Mouse (Mus musculus): Measurements from ENCODE around the gene Dnajc22.

The Dnajc22 gene

DNA sequence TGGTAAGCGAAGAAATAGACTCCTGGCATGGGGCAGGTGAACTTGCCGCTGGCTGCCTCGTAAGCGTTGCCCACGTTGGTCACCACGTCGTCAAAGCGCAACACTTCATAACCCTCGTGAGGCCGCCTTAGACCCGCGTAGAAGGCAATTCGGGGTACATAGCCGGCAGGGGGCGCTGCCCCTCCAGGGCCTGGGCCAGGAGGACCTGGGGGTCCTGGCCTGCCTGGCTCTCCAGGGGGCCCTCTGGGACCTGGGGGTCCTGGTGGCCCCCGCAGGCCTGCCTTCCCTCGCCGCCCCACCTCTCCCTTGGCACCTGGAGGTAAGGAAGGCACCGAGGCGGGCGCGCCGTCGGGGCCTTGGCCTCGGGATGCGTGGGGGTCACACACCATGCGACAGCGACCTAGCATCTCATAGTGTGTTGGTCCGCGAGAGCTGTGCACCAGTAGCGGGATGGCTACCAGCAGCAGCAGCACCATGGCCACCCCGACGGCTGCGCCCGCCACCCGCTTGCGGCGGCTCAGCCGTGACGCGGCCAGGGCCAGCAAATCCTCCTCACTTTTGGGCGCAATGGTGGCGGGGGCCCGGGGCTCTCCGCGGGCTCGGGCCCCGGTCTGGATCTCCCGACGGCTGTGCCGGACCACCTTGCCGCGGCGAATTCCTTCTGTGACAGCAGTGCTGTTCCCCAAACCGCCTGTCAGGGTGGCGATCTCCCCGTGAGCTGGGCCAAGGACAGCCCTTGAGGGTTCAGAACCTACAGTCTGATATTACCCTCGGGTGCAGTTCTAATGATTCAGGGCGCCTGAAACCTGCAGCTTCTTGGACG is 5.5 kb upstream of the Dnajc22 start, which contains the start of gene C1ql4:
TSS of gene C1ql4 (minus strand) at position 565 of the 823 bp plus-strand sequence.
- no peak for DNase-seq (ENCODE audit: low spot score)

DNA sequence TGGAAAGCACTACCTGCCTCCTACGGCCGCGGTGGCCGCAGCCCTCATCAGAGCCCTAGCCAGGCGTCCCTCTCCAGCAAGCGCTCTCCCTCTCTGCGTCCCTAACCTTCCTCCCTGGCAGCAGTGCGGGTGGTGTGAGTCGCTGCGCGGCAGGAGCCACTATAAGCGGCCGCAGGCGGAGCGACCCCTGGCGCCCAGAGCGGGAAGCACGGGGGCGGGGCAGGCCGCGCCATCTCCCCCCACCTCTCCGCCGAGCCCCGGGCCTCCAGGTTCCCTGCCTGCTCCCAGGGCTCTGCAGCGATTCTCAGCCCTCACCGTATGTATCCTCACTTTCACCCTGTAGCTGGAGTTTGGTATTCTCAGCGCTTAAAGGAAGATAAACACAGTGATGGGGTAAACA is 4.7 kb upstream of the Dnajc22 start:
- DNase-seq (ENCODE audit: low spot score), result peak; percentile 81

DNA sequence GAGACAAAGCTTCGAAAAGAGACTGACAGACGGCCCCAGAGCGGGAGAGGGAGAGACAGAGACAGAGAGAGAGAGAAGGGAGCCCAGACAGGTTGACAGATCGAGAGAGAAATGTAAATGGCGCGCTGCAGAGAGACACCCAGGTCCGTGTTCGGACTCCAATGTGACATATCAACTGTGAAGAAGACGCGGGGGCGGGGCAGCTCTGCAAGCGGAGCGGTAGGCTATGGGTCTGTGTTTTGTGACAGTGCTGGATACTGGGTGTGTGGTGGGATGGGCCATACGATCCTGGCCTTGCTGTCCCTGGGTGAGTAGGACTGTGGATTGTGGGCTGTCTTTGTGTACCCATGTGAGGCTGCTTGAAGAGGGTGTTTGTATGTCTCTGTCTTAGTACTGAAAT is 3.9 kb upstream of the Dnajc22 start:
- no peak for DNase-seq (ENCODE audit: low spot score)

DNA sequence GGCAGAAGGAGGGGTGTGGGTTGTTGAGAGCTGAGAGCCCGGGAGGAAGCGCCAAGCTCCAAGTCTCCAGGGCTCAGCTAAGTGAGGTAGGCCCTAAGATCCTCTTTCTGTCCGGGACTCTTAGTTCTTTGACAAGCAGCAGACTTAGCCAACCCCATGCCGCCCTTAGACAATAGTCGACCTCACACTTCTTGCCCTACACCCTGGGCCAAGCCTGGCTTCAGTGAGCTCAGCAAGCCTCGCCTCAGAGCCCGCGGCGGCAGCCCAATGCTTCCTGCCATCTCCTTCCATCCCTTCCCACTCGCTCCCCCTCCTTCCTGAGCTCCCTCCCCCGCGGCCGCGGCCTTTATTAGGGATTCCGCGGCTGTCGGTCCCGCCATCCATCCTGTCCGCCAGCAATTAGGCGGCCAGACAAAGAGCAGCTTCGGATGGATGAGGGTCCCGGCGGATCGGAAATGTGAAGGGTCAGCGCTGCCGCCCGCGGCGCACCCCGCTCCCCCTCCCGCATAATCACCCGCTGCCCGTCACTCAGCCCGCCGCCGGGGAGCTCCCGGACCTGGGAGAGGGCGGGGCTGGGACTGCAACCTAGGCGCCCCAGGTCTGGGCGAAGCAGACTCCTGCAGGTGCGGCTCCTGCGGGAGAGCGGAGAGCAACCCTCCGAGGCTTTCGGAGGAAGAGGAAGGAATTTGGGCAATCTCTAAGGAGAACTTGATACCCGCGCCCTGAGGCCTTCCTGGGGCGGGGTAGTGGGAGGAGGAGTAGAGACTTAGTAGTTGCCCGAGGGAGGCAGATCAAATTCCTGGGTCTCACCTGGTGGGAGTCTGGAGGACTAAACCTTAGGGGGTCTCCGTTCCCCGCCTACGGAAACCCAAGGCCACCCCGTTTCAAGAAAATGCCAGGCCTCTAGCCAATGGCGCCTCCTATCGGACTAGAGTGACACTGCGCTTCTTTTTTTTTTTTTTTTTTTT is 605 bp downstream of the Dnajc22 start:
- no peak for DNase-seq (ENCODE audit: low spot score)

DNA sequence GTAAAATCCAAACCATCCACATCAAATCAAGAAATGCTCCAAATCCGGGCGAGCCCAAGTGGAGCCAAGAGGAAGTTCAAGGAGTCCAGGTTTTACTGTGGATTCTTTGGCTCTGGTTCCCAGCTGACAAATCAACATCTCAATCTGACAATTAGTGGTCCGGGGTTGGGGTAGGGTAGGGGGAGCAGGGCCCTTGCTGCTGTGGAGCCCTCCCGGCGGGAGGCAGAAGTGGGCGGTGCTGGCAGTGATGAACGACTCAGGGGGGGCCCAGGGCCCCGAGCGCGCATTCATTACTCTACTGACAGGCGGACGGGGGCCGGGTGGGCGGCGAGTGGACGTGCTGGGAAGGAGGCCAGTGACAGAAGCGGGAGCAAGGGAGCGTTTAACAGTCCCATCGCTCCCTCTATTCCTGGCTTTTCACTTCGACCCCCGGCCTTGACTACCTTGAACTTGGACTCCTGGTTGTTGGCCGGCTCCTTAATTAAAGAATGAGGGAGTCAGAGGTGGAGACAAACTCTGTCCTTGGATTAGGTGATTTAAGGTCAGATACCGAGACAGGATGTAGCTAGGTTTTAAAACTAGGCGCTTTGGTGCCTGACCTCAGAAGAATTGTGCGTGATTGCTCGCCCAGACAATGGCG is 1.8 kb downstream of the Dnajc22 start:
- no peak for DNase-seq (ENCODE audit: low spot score)

DNA sequence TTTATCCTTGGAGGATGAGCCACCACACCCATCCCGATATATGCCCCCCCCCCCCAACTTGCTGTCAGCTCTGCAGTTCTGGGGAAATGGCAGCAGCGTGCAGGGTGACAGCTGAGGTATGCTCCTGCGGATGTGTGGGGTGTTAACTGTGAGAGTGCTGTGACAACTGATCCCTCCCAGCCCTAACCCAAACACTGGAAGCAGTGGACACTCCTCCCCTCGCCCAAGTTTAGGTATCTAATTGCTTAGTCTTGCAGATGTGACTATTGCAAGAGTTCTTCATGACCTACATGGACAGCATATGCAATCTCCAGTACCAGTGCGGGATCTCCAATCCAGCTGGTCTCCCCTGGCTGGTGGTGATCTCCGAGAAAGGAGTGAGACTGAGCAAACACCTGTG is 2.4 kb downstream of the Dnajc22 start:
- no peak for DNase-seq (ENCODE audit: low spot score)

DNA sequence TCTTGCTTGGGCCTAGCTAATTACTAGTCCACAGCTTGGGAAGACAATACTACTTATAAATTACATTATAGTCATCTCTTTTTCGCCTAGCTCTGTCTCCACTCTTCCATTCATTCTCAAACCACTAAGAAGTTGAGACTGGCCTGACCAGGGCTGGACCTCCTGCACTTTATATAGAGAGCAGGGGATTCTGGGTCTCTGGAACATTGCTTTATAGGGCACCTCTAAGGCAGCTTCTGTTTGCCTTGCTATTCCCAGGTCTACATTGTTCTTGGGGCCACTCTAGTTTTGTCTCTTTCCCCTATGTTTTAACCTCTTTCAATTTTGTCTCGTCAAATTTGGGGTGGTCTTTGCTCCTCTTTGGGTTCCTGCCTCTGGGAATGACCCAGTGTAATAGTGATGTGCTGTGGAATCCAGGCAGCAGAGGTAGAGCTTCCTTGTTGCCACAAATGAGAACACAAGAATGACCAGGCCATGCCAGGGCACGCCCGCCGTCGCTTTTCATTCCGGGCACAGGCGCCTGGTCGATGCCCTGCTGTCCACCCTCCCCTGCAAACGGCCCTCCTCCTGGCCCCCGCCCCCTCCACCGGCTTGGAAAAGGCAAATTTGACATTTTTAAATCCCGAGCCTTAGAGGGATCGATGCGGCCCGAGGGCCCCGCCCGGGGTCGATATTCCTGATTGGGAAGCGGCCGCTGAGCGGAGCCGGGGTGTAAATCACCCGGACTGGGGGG is 3.3 kb downstream of the Dnajc22 start:
- no peak for DNase-seq (ENCODE audit: low spot score)

DNA sequence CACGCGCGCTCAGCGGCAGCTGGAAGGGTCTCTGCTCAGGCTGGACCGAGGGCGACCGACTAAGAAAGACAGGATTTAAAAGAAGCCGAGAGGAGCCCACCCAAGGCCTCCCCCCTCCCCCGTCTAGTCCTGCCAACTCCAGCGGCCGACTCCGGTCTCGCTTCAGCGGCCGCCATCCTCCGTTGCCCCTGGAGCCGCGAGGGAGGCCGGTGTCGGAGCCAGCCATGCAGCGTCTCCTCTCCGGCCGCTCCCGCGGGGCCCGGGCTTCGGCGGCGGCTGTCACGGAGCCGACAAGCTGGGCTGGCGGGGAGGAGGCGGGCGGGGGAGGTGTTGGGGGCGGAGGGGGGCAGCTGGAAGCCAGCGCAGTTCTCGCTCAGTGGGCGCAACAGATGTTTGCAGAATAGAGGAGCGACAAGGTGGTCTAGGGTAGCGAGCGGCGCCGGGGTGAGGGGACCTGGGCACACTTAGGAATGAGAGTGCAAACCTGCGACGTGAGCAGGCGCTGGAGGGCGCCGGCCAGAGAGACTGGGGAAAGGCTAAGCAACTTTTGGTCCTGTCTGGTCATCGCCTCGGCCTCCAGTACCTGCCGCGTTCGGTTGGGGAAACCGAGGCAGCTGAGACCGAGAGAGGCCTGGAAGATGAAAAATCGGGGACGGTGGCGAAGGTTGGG is 4.0 kb downstream of the Dnajc22 start:
- peak; percentile 38 for DNase-seq (ENCODE audit: low spot score)

DNA sequence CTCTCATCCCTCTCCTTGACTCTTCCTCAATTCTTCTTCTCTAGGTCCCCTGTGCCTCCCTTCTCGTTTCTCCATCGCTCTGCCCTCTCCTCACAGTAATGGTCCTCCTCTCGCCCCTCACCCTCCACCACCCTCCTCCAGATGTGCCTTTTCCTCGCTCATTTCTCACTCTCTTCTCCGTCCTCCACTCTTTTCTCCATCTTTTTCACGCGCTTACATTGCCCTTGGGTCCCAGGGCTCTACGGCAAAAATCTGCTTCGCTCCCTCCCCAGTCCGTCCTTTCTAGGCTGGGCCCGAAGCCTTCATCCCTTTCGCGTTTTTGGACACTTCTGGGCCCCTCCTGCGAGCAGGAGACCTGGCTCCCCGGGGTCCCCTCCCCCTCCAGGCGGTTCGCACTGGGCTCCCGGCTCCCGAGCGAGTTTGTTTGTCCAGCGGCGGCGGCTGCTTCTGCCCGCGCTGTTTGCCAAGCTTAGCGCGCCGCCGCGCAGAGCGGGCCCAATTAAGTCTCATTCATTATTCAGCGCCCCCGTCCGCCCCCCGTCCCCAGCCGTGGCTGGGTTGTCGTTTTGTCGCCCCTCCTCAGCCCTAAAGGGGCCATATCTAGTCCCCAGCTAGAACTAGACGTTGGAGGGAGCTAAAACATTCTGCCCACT is 5.0 kb downstream of the Dnajc22 start:
- peak; percentile 29 for DNase-seq (ENCODE audit: low spot score)

DNA sequence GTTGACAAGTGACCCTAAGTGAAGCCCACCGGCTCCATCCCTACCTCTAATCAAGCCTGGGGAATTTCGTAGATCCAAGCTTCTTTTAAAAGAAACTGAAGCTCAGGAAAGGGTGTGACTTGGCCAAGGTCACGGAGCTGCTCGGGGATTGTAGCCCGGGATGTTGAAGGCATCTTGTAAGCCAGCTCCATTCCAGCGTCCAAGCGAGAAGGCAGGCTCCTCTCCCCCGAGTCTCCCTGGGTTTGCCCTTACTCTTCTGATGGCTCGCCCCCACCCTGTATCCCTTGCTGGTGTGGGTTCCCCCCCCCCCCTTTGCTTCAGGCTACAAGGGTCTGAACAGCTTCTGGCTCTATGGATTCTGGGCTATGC is 5.5 kb downstream of the Dnajc22 start:
- DNase-seq (ENCODE audit: low spot score), result no peak

DNA sequence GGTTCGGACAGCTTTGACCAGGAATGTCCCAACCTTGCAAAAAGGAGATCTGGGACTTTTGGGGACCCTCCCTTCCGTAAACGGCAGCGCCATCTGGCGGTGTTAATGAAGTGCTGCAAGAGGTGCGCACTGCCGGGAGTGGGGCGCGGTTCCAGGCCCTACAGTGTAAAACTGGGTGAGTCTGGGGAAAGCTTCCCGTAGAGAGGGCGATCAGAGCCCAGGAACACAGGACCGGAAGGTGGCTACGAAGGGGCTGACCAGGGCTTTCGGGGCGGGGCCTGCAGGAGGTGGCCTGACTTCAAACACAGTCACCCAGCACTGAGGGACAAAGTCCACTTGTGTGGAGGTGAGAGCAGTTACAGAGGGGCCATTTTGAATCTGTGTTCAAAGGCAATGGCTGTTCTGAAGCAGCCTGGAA is 6.2 kb downstream of the Dnajc22 start:
- DNase-seq (ENCODE audit: low spot score), result peak; percentile 65

DNA sequence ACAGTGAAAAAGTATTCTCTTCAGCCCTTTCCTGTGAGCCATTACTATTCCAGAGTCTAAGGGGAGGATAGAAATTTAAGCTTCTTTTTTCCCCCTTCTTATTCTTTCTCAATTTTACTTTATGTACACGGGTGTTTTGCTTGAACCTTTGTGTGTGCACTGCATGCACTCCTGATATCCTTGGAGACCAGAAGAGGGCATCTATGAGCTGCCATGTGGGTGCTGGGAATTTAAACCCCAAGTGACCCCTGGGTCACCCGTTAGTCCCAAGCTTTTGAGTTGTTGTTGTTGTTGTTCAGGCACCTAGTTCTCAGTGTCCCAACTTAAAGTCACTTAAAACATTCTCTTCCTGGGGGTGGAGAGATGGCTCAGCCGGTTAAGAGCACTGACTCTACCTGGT is 7.0 kb downstream of the Dnajc22 start:
- DNase-seq (ENCODE audit: low spot score), result no peak

DNA sequence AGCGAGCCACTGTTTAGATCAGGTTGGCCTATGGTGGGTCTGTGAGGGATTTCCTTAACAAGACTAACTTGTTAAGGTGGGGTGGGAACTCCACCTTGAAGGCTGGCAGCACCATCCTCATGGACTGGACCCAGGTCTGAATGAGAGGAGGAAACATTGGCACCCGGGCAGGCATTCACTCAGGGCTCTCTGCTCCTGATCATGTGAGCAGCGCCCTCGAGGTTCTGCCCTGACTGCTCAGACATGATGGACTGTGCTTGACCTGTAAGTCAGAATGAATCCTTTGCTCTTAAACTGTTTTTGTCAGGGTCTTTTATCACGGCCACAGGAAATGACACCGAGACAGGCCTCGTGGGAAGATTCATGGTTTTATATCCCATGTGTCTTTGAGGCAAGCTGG is 12.3 kb downstream of the Dnajc22 start:
- DNase-seq (ENCODE audit: low spot score), result no peak

DNA sequence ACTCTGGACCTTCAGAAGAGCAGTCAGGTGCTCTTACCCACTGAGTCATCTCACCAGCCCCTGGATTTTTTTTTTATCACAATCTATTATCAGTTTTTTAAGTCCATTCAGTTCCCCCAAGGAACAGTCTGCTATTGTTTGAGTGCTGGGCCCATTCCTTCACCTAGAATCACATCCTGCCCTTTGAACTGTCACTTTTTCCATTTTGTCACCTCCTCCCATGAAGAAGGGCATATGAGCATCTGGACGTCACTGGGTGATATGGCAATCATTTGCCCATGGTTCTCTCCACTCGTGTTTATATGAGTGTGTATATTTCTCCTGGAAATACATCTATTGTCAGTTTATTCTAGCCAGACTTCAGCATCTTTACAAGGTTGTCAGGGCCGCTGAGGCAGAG is 14.9 kb downstream of the Dnajc22 start:
- DNase-seq (ENCODE audit: low spot score), result no peak

DNA sequence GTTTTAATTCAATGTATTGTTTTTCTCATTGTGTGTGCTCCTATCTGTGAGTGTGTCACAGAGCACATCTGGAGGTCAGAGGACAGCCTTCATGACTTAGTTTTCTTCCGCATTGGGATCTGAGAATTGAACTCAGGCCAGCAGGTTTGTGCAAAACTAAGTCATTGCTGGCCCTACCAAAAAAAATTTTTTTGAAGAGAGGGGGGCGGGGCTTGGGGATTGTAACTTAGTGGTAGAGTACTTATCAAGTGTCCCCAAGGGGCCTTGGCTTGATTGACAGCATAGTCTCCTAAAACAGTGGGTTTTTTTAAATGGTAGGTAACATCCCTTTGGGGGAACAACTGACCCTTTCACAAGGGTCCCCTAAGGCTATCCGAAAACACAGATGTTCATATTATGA is 18.2 kb downstream of the Dnajc22 start:
- DNase-seq (ENCODE audit: low spot score), result no peak

DNA sequence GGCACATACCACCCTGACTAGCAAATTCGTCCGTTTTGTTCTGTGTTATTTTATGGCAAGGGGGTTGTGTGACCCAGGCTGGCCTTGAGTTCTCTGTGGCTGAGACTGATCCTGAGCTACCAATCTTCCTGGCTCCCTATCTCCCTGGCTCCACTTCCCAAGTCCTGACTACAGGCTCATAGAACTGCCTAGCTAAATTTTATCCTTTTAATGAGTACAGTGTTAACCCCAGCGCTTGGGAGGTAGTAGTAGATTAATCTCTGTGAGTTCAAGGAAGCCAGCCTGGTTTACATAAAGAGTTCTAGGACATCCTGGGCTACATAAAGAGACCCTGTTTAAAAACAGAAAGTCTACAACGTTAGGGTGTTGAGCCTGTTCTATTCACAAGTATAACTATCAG is 18.8 kb downstream of the Dnajc22 start:
- no peak for DNase-seq (ENCODE audit: low spot score)

DNA sequence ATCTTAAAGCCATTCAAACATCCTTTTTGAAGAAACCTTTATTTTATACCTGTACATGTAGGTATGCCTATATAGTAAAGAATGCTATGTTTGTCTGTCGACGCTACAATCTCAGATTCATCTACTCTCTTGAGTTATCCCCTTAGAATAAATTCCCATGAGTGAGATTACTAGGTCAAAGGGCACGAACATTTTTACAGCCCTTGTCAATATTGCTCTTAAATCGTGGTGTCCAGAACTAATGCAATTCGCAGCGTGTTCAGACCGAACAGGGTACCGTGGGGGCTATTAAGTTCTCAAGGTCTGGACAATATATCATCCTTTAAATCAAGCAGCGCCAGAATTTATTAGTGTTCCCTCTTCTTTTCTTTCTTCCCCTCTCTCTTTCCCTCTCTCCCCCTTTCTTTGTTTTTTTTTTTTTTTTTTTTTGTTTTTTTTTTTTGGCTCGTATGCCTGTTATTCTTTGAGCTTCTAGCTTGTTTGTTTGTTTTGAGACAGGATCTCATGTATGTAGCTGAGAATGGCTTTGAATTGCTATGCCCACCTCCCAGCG is 19.9 kb downstream of the Dnajc22 start:
- no peak for DNase-seq (ENCODE audit: low spot score)

DNA sequence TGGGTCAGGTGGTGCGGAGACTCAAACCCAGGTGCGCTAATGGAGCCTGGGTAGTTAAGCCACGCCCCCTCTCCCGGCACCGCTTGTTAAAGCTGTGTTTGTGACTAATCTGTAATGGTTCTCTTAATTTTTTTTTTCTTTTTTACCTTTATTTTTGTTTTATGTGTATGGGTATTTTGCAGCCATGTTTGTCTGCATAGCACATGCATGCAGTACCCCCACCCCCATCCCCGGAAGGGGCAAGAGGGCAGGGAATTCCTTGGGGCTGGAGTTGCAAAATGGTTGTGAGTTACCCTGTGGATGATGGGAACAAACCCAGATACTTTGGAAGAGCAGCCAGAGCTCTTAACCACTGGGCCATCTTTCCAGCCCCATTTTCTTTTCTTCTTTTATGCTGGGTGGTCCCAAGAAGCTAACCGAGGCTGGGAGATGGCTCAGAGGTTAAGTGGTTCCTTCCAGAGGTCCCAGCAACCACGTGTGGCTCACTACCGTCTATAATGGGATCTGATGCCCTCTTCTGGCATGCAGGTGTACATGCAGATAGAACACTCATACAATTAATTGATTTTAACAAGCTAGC is 20.5 kb downstream of the Dnajc22 start:
- DNase-seq (ENCODE audit: low spot score), result no peak

DNA sequence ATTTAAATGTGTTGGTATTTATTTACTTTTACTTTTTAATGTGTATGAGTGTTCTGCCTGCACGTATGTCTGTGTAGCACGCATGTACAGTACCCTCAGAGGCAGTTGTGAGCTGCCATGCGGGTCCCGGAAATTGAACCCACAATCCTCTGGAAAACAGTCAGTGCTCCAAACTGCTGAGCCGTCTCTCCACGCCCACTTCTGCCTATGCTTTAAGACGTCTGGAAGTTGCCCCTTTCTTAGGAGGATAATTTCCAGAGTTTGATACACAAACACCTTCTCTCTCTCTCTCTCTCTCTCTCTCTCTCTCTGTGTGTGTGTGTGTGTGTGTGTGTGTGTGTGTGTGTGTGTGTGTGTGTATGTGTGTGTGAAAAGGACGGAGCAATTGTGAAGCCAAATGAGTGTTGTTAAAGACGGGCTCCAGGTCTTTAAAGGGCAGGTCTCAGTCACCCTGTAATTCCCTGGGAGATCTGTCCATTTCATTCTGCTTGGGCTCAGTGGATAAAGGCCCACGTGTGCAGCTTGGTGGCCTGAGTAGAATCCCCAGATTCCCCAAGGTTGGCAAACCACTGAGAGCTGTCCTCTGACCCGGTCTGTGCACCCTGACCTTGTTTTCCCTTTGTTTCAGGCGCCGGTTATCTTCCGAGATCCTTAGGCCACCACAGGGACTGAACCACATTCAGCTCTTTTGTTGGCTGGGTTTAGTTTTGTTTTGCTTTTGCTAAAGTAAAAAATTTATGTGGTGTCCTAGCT is 21.5 kb downstream of the Dnajc22 start:
- no peak for DNase-seq (ENCODE audit: low spot score)
